Mouse (Mus musculus): ENCODE data around the gene Cnp.
"Not testable (repeated sequence)": the region's sequence is repeated elsewhere in the genome, so short reads cannot be mapped to it uniquely, and the experiment has no call there.

Cnp gene

DNA sequence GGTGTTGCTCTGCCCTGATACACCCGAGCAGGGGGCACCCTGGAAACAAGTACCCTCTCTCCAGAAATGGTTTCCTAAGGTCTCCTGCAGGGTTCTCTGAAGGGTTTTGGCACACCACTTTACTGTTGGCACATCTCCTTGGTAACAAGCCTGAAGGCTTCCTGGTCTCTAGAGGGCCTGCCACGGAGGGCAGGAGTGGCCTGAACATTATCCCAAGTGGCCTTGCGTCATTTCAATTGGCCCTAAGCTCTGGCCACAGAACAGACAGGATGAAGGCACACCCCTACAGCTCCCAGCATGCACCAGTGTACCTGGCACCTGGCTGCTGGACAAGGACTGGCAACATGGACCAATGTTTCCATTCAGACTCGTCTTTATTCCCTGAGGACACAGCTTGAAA is 21.9 kb upstream of the Cnp start:
- no peak for DNase-seq (ENCODE audit: low read depth, low spot score)

- DNase-seq (ENCODE audit: low read depth, low spot score) = peak; percentile 92
Observed at GRCm38 (mm10) chr11:100555583-100555982, 19.1 kb upstream of the Cnp start.

GRCm38 (mm10) chr11:100557563-100557962 is 17.1 kb upstream of the Cnp start:
- DNase-seq (ENCODE audit: low read depth, low spot score) = no peak

- DNase-seq (ENCODE audit: low read depth, low spot score) = peak; percentile 99
Observed at GRCm38 (mm10) chr11:100559476-100559875, 15.2 kb upstream of the Cnp start.

DNA sequence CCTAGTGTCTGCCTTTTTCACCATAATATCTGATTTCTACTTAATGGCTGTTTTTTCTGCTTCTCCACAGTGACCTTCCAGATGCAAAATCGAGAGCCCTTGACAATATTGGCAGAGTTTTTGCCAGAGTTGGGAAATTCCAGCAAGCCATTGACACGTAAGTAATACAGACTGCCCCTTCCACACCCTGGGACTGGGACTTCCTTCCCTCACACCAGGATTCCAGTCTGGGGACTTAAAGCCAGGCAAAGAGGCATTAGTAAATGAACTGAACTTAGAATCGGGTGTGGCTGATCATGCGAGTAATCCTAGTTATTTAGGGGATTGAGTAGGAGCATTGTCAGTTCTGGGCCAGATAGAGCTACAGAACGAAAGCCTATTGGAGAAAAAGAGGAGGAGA is 13.0 kb upstream of the Cnp start:
- peak; percentile 93 for DNase-seq (ENCODE audit: low read depth, low spot score)

DNA sequence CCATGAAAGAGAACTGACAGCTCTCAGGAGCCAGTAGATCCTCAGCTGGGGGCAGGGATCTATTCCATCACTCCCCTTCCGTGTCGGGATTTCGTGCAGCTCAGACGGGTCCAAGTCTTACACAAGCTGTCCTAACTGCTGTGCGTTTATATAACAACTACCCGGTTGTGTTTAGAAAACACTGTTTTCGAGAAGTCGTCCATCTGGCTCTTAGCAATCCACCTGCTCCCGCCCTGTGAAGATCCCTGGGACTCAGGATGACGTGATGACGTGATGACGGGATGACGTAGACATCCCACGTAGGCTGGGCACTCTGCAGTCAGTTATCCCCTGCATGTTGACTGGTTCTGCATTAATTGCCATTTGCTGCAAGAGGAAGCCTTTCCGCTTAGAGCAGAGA is 10.4 kb upstream of the Cnp start:
- peak; percentile 84 for DNase-seq (ENCODE audit: low read depth, low spot score)

DNA sequence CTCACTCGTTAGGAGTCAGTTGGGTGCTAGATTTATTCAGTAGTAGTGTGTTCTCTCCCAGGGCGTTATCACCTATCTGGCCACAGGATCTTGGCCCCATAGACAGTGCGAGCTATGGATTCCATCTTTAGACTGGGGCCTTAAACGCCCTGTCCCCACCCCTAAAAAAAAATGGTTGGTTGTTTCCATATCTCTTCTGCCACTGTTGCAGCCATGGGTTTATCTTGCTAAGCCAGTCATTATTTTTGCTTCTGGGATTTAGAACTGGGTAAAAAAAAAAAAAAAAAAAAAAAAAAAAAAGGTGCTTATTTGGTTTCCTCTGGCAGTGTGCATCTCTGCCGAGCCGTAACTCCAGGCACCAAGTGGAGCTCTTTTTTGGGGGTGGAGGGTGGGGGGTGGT is 10.0 kb upstream of the Cnp start:
- no peak for DNase-seq (ENCODE audit: low read depth, low spot score)

- no peak for DNase-seq (ENCODE audit: low read depth, low spot score)
Observed at GRCm38 (mm10) chr11:100567229-100567628, 7.5 kb upstream of the Cnp start.

- no peak for DNase-seq (ENCODE audit: low read depth, low spot score)
Observed at GRCm38 (mm10) chr11:100567815-100568245, 6.9 kb upstream of the Cnp start.

DNA sequence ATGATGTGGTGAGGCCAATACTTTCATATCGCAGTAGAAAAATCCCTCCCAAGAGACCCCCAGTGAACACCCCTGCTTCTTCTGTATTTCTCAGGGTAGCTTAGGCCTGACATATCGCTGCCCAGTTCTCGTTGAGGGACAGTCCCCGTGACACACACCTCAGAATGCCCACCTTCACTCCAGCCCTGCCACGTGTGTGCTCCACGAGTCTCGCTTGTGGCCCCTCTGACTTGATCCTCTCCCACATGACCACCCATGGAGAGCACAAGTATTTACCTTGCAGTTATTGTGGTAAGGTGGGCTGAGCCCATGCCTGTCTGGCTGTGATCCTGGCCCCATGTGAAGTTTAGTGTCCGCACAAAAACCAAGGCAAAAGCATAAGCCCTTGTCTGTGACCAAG is 6.0 kb upstream of the Cnp start:
- DNase-seq (ENCODE audit: low read depth, low spot score) = no peak

DNA sequence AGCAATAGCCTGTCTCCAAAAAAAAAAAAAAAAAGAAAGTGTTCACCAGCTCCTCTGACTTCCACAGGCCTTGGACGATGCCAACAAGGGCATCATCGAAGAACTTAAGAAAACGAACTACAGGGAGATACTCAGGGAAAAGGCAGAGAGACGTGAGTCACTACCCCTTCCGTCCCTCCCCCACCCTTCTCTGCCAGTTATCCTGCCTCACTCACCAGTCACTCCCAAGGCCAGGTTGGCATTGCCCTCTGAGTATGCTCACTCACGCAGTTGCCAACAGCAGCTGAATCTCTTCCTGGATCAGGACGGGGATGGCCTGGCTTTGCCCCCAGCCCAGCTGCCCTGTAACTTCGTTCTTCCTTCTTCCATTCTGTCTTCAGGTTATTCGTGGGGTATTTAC is 4.9 kb upstream of the Cnp start:
- no peak for DNase-seq (ENCODE audit: low read depth, low spot score)

- DNase-seq (ENCODE audit: low read depth, low spot score) = peak; percentile 85
Observed at GRCm38 (mm10) chr11:100570430-100571201, 4.1 kb upstream of the Cnp start.

DNA sequence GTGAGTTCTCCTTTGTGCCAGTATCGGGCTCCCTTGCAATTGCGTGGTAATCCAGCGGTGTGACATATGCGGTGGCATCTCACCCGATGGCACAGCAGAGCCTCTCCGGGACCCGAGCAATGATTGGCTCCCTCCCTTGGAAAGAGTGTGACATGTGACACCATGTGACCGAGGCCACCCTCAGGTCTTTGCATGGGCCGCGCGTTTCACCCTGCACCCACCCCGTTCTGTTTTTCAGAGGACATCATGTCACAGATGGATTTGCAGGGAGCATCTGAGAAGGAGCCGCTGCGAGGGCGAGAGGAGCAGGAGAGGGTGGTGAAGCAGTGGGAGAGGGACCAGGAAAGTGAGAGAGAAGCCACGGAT is 3.5 kb upstream of the Cnp start:
- no peak for DNase-seq (ENCODE audit: low read depth, low spot score)

GRCm38 (mm10) chr11:100574188-100574587 is 516 bp upstream of the Cnp start:
- no peak for DNase-seq (ENCODE audit: low read depth, low spot score)

- DNase-seq (ENCODE audit: low read depth, low spot score) = no peak
Observed at GRCm38 (mm10) chr11:100575484-100575855, 766 bp downstream of the Cnp start.

- no peak for DNase-seq (ENCODE audit: low read depth, low spot score)
Observed at GRCm38 (mm10) chr11:100576256-100576655, 1.6 kb downstream of the Cnp start.

- no peak for DNase-seq (ENCODE audit: low read depth, low spot score)
Observed at GRCm38 (mm10) chr11:100577852-100578599, 3.3 kb downstream of the Cnp start.

DNA sequence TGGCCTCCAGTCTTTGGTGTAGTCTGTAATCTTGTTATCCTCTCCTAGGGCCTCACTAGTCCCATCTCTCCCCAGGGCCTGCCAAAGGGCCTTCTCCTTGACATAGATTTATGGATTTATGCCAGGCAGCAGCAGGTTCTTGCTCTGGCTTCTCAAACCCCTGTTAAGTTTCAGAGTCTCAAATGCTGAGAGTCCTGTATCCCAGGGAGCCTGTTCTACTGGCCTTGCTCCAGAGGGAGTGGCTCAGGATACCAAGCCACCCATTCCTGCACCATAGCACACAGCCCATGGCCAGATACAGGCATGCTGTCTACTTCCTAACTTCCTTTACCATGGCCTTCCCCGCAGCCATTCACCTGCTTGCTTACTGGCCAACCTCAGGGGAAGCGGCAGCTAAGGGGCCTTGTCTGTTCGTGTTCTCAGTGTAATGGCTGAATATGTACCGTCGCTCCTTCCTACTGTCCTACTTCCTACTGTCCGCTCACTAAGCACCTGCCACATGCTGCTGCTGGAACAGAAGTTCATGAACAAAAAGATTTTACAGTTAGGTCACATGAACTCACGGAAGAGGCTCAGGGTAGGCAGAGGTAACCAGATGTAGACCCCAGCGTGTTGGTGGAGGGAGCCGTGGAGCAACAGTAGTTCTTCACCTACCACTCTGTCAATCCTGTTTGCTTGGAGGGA is 4.6 kb downstream of the Cnp start:
- no peak for DNase-seq (ENCODE audit: low read depth, low spot score)

- no peak for DNase-seq (ENCODE audit: low read depth, low spot score)
Observed at GRCm38 (mm10) chr11:100580275-100580674, 5.6 kb downstream of the Cnp start.

DNA sequence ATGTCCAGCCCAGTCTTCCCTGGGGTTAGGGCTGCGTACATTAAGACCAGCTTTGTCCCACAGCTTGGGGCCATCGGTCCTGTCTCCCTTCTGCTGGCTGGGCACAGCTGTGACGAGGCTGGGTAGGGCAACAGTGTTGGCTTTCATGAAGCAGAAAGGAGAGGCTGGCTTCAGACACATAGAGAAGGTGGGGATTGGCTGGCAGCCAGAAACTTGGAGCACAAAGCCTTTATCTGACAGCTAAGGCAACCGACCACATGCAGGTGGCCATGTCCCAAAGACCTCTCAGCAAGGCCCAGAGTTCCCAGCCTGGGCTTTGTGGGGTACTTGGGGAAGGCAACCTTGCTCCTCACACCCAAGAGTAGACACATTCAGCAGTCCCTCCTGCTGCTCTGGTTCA is 7.1 kb downstream of the Cnp start:
- DNase-seq (ENCODE audit: low read depth, low spot score) = no peak

DNA sequence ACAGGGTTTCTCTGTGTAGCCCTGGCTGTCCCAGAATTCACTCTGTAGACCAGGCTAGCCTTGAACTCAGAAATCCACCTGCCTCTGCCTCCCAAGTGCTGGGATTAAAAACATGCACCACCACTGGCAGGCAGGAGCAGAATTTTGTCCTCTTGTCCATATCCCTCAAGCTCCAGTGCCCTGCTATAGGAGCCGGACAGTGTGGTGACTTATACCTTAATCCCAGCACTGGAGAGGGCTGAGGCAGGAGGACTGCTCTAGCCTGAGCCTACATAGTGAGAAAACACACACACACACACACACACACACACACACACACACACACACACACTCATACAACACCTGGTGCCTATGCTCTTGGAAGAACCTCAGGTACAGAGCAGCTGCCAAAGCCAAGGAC is 7.7 kb downstream of the Cnp start:
- not testable (repeated sequence) for DNase-seq (ENCODE audit: low read depth, low spot score)

DNA sequence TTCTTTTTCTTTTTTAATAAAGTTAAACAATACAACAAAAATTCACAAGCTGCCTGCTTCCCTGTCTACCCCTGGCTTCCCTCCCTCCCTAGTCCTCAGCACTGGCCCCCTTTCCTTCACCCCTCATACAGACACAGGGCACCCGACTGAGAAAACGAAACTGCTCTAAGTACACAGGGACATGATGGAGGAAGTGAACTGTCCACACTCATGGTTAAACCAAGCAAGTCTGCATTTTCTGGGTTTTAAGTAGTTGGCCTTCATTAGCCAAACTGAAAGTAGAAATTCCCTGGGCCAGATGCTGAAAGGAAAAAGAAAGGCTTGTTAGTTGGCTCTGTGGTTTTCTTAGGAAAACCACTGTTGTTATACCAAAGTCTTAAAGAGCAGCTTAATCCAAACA is 8.1 kb downstream of the Cnp start:
- DNase-seq (ENCODE audit: low read depth, low spot score) = no peak

DNA sequence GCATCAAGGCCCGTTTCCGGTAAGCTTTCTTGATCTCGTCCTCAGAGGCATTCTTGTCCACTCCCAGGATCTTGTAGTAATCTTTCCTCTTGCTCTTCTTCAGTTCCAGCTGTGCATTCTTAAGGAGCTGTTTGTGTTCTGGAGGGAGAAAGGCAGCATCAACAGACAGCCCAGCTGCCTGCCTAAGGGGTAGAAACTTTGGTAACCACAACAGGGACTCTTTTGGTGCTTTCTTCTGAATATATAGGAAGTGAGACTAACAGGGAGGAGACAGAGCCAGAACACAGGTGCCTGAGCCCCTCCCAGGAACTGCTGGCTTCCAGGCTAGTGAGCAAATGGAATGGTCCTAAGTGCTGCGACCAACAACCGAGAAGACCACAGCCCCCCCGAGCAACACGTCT is 9.9 kb downstream of the Cnp start:
- DNase-seq (ENCODE audit: low read depth, low spot score) = peak; percentile 53
